Mouse (Mus musculus): ENCODE results near the gene Tnr. TPM values are rescaled to one million over a fixed set of nuclear protein-coding genes. Genes with fewer than 3 reads are reported as not detected.

The Tnr gene
- polyA plus RNA-seq, 1 experiment from 2014 or later: not detected

DNA sequence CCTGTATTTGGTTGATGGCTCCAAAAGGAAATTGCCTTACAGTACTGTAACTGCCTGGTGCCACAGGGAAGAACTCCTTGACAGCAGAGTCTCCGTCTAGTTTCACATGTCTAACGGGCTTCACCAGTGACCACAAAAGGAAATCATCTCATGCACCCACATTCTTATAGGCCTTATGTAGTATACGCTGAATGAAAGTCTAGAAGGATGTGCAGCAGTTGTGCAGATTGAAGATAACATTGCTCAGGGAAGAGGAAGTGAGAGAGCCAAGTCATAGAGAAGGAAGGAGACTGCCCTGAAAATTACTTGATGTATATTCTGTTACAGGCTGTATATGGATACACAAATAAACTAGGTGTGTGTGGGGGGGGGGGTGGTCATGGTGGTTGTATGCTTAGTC lies 211.5 kb downstream of the Tnr start:
- Histone ChIP-seq H3K9ac (replicated peaks) (no peak overlapping the region), H3K4me1 (ENCODE audit: insufficient read depth) (no peaks in the 10 kb centered on the region), H3K27me3 (ENCODE audit: insufficient read depth, low read length) (no peaks in the 10 kb centered on the region), H3K36me3 (replicated peaks; ENCODE audit: insufficient read depth, low read length) (no peaks in the 10 kb centered on the region), H3K4me3 (ENCODE audit: low read depth, low read length) (no peak overlapping the region), H3K9me3 (ENCODE audit: low read length) (no peaks in the 10 kb centered on the region), H3K27ac (ENCODE audit: low read depth) (no peak overlapping the region), H3K4me2 (ENCODE audit: low read depth, low read length) (no peak overlapping the region)
- TF ChIP-seq EP300 (IDR thresholded peaks at IDR 0.05; ENCODE audit: low read depth): no peak
- no peak for TF ChIP-seq CTCF (IDR thresholded peaks at IDR 0.05; ENCODE audit: low read depth)
- WGBS (ENCODE audit: insufficient replicate concordance): 38% methylated on average over 3 of the region's 3 CpGs
- no peak for ATAC-seq
- no peak for DNase-seq

DNA sequence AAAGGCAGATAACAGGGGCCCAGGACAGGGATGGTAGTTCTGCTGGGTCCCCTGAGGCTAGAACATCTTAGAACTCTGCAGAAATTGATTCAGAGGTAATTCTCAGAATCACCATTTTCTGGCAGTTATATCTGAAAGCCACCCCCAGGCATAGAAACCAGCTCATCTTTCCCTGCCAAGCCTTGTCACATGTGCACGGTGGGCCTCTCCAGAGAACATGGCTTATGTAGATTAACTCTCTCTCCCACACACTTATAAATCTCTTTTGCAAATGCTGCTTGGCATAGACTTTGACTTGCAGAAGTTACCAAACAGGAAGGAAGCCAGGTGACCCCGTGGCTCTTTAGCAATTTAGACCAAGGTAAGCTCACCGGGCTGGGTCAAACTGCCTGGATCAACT lies 215.9 kb downstream of the Tnr start:
- DNase-seq: no peak
- no peak for ATAC-seq
- Histone ChIP-seq H3K4me3 (ENCODE audit: low read depth, low read length) (no peak overlapping the region), H3K27ac (ENCODE audit: low read depth) (no peak overlapping the region), H3K9ac (replicated peaks) (no peak overlapping the region), H3K4me1 (ENCODE audit: insufficient read depth) (no peaks in the 10 kb centered on the region), H3K36me3 (replicated peaks; ENCODE audit: insufficient read depth, low read length) (no peaks in the 10 kb centered on the region), H3K27me3 (ENCODE audit: insufficient read depth, low read length) (no peaks in the 10 kb centered on the region), H3K9me3 (ENCODE audit: low read length) (no peaks in the 10 kb centered on the region), H3K4me2 (ENCODE audit: low read depth, low read length) (no peak overlapping the region)
- 36% methylated on average over 3 of the region's 3 CpGs for WGBS (ENCODE audit: insufficient replicate concordance)
- TF ChIP-seq CTCF (IDR thresholded peaks at IDR 0.05; ENCODE audit: low read depth) (no peak), EP300 (IDR thresholded peaks at IDR 0.05; ENCODE audit: low read depth) (no peak)

DNA sequence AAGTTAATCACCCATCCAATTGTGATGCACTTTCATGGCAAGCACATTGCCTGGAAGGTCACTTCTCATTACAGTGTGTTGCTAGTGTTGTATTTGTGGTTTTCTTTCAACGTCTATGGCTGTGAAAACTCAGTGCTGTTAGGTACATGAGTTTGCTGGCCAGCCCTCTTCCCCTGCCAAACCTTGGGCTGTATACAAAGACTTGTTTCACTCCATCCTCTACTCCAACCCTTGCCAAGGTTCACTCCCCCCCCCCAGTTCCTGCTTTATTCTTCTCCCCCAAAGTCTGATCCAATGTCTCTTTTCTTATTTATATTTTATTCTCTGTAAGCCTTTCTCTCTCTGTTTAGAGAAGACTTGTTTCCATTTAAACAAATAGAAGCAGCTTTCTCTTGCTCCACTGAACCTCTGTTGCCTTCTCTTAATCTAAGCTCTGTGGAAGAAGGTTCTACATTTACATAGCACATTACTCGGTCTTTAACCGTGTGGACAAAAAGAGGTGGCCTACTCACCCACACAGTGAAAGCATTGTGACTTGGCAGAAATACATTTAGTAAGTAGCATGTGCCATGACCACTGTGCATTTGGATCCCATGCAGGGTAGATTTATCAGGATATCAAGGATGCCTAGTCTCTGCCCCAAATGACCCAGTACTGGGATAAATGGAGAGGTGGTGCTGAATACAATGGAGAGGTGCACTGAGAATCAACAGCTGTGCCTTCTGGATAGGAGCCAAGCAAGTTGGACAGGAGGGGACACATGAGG lies 217.9 kb downstream of the Tnr start:
- whole genome bisulfite sequencing (ENCODE audit: insufficient replicate concordance): 62% methylated on average over 3 of the region's 3 CpGs
- TF ChIP-seq CTCF (IDR thresholded peaks at IDR 0.05; ENCODE audit: low read depth) (no peak), EP300 (IDR thresholded peaks at IDR 0.05; ENCODE audit: low read depth) (no peak)

DNA sequence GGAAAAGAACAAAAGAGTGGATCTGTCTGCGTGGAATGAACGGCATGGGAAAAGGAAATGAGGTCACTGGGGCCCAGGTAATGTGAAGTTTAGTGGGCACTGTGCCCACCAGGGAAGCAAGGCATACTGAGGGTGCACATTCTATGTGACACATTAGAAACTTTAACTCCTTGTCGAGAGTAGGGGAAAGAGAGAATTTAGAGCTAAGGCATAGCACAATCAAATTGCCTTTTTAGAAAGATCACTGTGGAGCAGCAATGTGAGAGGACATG lies 218.4 kb downstream of the Tnr start:
- Histone ChIP-seq H3K4me3 (ENCODE audit: low read depth, low read length) (no peak overlapping the region), H3K9ac (replicated peaks) (no peak overlapping the region), H3K27me3 (ENCODE audit: insufficient read depth, low read length) (no peaks in the 10 kb centered on the region), H3K4me2 (ENCODE audit: low read depth, low read length) (no peak overlapping the region), H3K36me3 (replicated peaks; ENCODE audit: insufficient read depth, low read length) (no peaks in the 10 kb centered on the region), H3K4me1 (ENCODE audit: insufficient read depth) (no peaks in the 10 kb centered on the region), H3K27ac (ENCODE audit: low read depth) (no peak overlapping the region), H3K9me3 (ENCODE audit: low read length) (no peaks in the 10 kb centered on the region)
- WGBS (ENCODE audit: insufficient replicate concordance): 71% methylated on average over 3 of the region's 3 CpGs
- ATAC-seq (no peak), DNase-seq (no peak)
- TF ChIP-seq EP300 (IDR thresholded peaks at IDR 0.05; ENCODE audit: low read depth) (no peak), CTCF (IDR thresholded peaks at IDR 0.05; ENCODE audit: low read depth) (no peak)

More for the DNA sequence above, 217.9 kb downstream of the Tnr start:
- no peak for ATAC-seq
- Histone ChIP-seq H3K9me3 (ENCODE audit: low read length) (no peaks in the 10 kb centered on the region), H3K27me3 (ENCODE audit: insufficient read depth, low read length) (no peaks in the 10 kb centered on the region), H3K27ac (ENCODE audit: low read depth) (no peak overlapping the region), H3K36me3 (replicated peaks; ENCODE audit: insufficient read depth, low read length) (no peaks in the 10 kb centered on the region), H3K4me2 (ENCODE audit: low read depth, low read length) (no peak overlapping the region), H3K4me1 (ENCODE audit: insufficient read depth) (no peaks in the 10 kb centered on the region), H3K4me3 (ENCODE audit: low read depth, low read length) (no peak overlapping the region), H3K9ac (replicated peaks) (no peak overlapping the region)
- DNase-seq: no peak

DNA sequence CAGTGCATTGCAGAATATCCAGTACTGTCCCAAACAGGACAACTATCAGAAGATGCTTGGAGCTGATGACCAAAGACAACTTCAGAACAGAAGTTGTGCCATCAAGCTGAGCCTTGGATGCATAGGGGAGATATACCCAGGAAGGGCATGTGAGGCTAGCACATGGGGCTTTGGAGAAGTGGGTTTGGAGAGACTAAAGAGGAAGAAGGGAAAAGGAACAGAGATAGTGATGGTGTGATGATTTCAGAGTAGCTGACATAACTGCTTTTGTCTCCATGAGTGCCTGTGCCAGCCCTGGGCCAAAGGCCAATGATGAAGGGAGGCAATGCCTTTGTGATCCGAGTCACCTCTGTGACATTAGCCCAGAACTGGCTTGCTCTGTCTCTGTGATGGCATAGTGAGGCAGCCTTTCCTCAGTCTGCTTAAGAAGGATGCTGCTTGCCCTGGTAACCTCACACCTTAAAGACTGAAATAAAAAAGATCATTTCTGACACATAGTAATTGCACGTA lies 220.2 kb downstream of the Tnr start:
- Histone ChIP-seq H3K4me3 (ENCODE audit: low read depth, low read length) (no peak overlapping the region), H3K36me3 (replicated peaks; ENCODE audit: insufficient read depth, low read length) (no peaks in the 10 kb centered on the region), H3K27ac (ENCODE audit: low read depth) (no peak overlapping the region), H3K27me3 (ENCODE audit: insufficient read depth, low read length) (no peaks in the 10 kb centered on the region), H3K4me2 (ENCODE audit: low read depth, low read length) (no peak overlapping the region), H3K9ac (replicated peaks) (no peak overlapping the region), H3K4me1 (ENCODE audit: insufficient read depth) (no peaks in the 10 kb centered on the region), H3K9me3 (ENCODE audit: low read length) (no peaks in the 10 kb centered on the region)
- ATAC-seq: no peak
- no peak for DNase-seq
- TF ChIP-seq CTCF (IDR thresholded peaks at IDR 0.05; ENCODE audit: low read depth) (no peak), EP300 (IDR thresholded peaks at IDR 0.05; ENCODE audit: low read depth) (no peak)
- WGBS (ENCODE audit: insufficient replicate concordance): 79% methylated on average over 2 of the region's 2 CpGs

DNA sequence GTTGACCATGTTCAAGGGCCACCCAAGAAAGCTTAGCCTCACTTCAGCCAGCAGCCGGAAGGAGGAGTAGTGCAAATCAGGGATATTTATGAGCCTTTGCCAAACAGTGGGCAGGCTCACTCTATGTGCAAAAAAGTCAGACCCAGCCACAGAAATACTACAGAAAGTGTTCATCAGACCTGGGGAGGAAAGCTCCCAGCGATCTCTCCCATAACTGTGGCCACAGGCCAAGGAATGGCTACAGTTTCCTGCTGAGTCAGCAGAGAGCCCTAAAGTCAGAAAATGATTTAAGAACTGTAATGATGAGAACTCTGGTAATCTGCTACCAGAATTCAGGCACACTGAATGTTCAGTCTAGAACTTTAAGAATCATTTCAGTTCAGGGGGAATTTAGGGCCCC lies 221.7 kb downstream of the Tnr start:
- Histone ChIP-seq H3K36me3 (replicated peaks; ENCODE audit: insufficient read depth, low read length) (no peaks in the 10 kb centered on the region), H3K4me3 (ENCODE audit: low read depth, low read length) (no peak overlapping the region), H3K27me3 (ENCODE audit: insufficient read depth, low read length) (no peaks in the 10 kb centered on the region), H3K9ac (replicated peaks) (no peak overlapping the region), H3K4me1 (ENCODE audit: insufficient read depth) (no peaks in the 10 kb centered on the region), H3K9me3 (ENCODE audit: low read length) (no peaks in the 10 kb centered on the region), H3K4me2 (ENCODE audit: low read depth, low read length) (no peak overlapping the region), H3K27ac (ENCODE audit: low read depth) (no peak overlapping the region)
- 64% methylated on average over 2 of the region's 2 CpGs for WGBS (ENCODE audit: insufficient replicate concordance)
- no peak for TF ChIP-seq EP300 (IDR thresholded peaks at IDR 0.05; ENCODE audit: low read depth)
- no peak for TF ChIP-seq CTCF (IDR thresholded peaks at IDR 0.05; ENCODE audit: low read depth)
- ATAC-seq (no peak), DNase-seq (no peak)
